Mouse (Mus musculus): ENCODE results near the gene Defb48.

DNA sequence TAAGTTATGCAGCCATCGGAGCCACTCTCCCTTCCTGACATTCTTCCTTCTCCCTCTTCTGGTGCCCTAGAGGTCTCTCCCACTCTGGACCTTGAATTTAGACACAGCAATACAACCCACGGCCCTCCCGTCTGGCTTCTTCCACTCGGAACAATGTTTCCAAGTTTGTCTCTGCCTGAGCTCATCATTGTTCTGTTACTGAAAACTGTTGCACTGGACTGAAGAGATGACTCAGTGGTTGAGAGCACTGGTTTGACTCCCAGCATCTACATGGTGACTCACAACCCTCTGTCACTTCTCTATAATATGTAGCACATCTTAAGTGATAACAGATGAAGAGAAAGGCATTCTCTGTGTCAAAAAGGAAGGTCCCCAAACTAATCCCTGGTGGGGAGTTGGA, 30.4 kb upstream of the Defb48 start:
- no peak for TF ChIP-seq CTCF (IDR thresholded peaks at IDR 0.05; ENCODE audit: control insufficient read depth, insufficient read depth, low read length)
- no peak for TF ChIP-seq POLR2A (IDR thresholded peaks at IDR 0.05; ENCODE audit: borderline replicate concordance, control insufficient read depth, low read depth, low read length)
